Mouse (Mus musculus): Measurements from ENCODE around the gene Smyd4.
A peak's percentile ranks its signal among the peaks of the same experiment; 100 is the strongest.

Gene Smyd4

DNA sequence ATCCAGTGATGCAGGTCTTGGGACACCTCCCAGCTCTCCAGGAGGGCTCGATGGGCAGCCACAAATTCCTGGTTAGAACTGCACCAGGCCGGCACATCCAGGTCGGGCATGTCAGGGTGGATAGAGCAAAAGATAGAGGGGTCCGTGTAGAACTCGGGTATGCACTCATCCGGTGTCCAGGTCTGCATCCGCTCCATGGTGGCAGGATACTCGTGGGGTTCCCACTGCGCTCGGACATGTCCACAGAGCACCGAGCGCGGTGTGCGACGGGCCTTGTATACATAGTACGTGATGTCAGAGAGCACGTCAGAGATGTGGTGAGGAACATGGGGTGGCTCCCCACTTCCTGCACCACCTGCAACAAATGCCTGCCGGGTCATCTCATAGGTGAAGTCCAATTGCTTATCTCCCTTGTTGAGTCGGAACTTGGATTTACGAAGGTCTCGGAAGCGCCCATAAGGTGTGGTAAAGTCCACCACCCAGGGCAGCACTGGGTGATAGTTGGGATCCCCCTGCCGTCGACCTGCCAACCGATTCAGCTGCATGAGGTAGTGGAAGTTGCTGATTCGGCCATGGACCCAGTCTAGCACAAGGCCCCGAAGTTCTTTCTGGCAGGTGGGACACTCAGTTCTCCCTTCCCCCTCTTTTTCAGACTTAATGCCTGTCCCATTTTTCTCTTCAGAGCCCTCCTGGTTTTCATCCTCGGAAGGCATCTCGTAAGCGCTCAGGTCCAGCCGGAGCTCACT, 104.8 kb downstream of the Smyd4 start:
- TF ChIP-seq POU5F1 (IDR thresholded peaks at IDR 0.05; ENCODE audit: borderline replicate concordance, low read length) (no peak), NANOG (IDR thresholded peaks at IDR 0.05; ENCODE audit: borderline replicate concordance, low read length) (no peak), CTCF (conservative IDR thresholded peaks at IDR 0.05; ENCODE audit: low read length) (no peak)
- peaks cover 57% of the 10 kb centered on the region for H3K4me1 ChIP-seq (replicated peaks; ENCODE audit: low read depth, low read length)
- H3K36me3 ChIP-seq (ENCODE audit: insufficient read depth, low read length) = peaks cover 45% of the 10 kb centered on the region
- H3K27me3 ChIP-seq (ENCODE audit: insufficient read depth, low read length) = peaks cover 42% of the 10 kb centered on the region
- H3K4me3 ChIP-seq (replicated peaks; ENCODE audit: low read length) = peak overlapping the region; percentile 81; the same call in 1 of the 2 replicates
- H3K9me3 ChIP-seq (ENCODE audit: low read length) = no peaks in the 10 kb centered on the region

DNA sequence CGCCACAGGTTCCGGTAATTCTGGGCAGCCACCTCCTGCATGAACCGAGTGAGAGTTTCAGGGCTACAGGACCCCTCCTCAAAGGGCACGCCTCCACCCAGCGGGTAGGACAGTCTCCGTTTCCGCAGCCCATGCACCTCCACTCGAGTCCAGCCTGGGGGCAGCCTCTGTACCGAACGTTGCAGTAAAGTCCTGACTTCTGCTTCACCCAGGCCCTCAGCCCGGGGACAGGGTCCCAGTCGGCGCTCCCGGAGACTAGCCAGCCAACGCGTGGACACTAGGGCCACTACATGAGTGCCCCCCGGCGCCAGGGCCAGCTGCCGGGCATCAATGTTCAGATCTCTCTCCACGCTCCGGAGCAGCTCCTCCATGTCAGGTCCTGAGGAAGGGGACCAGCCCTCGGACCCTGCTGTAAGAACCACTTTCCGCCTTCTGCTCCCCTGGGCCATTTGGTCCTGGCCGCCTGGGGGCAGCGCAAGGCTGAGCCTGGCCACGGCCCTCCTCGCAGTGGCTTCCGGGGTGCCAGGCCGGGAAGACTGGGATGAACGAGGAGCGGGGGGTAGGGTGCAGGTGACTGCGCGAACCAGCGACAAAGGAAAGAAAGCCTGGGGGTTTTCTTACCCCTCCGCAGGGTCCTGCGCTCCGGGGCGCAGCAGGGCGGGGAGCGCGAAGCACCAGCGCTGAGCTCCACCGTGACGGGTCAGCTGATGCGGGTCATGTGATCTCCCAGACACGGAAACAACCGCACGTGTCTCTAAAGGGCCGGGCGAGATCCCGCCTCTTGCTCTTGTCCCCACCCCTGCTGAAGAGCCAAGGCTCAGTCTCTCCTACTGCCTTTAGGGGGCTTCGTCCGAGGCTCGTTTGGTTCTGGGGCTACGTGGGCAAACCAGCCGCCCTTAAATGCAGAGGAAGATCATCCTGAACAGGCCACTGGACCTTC, 106.0 kb downstream of the Smyd4 start, which contains the start of gene Wdr81:
Gene Wdr81 (minus strand): TSS at position 727 of the 940 bp plus-strand sequence.
- Histone ChIP-seq H3K36me3 (ENCODE audit: insufficient read depth, low read length) (peaks cover 32% of the 10 kb centered on the region), H3K9me3 (ENCODE audit: low read length) (no peaks in the 10 kb centered on the region), H3K27me3 (ENCODE audit: insufficient read depth, low read length) (peaks cover 38% of the 10 kb centered on the region), H3K4me1 (replicated peaks; ENCODE audit: low read depth, low read length) (peaks cover 69% of the 10 kb centered on the region), H3K4me3 (replicated peaks; ENCODE audit: low read length) (peak within 1 kb of the TSS; percentile 81)
- TF ChIP-seq POU5F1 (IDR thresholded peaks at IDR 0.05; ENCODE audit: borderline replicate concordance, low read length) (no peak), CTCF (conservative IDR thresholded peaks at IDR 0.05; ENCODE audit: low read length) (0 out of 2 replicates have a peak, but pooled peaks have one; percentile 9)
